Mouse (Mus musculus) megakaryocyte, adult 5-6 weeks (primary cell): ENCODE data around the gene Olfr959. TPM values are rescaled to one million over a fixed set of nuclear protein-coding genes. Genes with fewer than 3 reads are reported as not detected.
A peak's percentile ranks its signal among the peaks of the same experiment; 100 is the strongest.

ENCODE experiments used
- ATAC-seq: 2 replicates; pipeline ENCODE4 v1.8.0; 2016; ENCODE audit warnings: mild to moderate bottlenecking, inconsistent platforms; ENCODE audit not compliant: poor library complexity, severe bottlenecking
- total RNA-seq, 2 experiments: library from RNA; stranded (forward) in 1 of 2; stranded (reverse) in 1 of 2; fragments of 153-499, 151-499 nt in 1 of 2; fragments of 221-1000, 200-1000 nt in 1 of 2; gene quantifications; 2 replicates each; pipeline versions ENCODE4 v1.2.3 to v1.2.4; 2015 to 2017

The Olfr959 gene
- total RNA-seq (2015) (not detected in 2 replicates), total RNA-seq (2017) (not detected in 2 replicates)

GRCm38 (mm10) chr9:39575469-39575868 is at the start of gene Olfr959:
Gene Olfr959 (minus strand): TSS chr9:39575569.
- no peak for ATAC-seq

- no peak for ATAC-seq
These were observed 49.3 kb upstream of the Olfr959 start for GRCm38 (mm10) chr9:39624711-39625110.

DNA sequence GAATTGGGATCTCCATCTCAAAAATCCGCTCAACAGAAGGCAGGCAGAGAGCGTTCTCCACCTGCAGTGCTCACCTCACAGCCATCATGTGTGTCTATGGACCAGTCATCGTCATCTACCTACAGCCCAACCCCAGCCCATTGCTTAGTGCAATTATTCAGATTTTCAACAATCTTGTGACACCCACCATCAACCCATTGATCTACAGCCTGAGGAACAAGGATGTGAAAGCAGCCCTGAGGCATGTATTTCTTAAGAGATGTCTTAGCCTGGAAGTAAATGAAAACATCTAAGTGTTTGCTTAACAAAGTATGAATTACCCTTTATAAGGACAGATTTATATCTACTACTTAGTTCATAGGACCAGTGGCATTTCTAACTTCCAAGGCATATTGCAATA is 48.4 kb upstream of the Olfr959 start:
- ATAC-seq = peak; percentile 94

GRCm38 (mm10) chr9:39621073-39621472 is 45.7 kb upstream of the Olfr959 start, which contains the start of gene Olfr960:
Gene Olfr960 (plus strand): TSS chr9:39621373.
- no peak for ATAC-seq

DNA sequence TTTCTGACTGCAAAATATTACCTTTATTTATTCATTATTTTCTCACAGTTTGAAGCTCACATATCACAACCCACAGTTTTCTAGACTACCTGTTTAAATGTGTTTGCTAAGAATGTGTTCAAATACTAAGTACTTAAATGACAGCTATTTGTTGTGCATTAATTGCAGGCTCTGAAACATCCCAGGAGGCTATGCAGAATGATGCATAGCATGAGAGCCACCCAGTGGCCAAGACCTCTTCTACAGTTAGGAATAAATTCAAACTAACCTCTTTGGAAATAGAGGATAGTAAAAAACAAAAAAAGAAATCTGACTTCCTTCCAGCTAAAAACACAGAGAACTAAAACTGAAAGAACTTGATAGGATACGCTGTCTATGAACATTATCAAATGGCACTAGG is 36.6 kb upstream of the Olfr959 start:
- 0 out of 2 replicates have a peak, but pooled peaks have one; percentile 43 for ATAC-seq

DNA sequence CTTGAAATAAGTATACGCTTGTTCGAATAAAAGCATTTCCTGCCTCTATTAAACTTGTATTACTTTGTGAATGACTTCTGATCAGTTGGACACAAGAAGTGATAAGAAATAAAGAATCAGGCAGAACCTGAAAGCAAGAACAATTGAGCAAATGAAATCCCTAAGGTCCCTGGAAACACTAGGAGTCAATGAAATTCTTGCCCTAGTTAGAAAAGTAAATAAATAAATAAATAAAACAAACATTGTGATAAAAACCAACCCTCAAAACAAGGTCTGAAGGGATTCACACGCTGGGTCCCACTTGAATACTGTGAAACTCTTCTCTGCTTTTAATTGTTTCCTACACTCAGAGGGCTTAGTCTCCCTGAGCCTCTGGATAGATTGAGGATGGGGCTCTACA is 35.0 kb upstream of the Olfr959 start, which contains the start of gene Olfr148:
Gene Olfr148, plus strand, starts transcription at position 301 of the 400 bp plus-strand sequence.
- ATAC-seq = no peak

DNA sequence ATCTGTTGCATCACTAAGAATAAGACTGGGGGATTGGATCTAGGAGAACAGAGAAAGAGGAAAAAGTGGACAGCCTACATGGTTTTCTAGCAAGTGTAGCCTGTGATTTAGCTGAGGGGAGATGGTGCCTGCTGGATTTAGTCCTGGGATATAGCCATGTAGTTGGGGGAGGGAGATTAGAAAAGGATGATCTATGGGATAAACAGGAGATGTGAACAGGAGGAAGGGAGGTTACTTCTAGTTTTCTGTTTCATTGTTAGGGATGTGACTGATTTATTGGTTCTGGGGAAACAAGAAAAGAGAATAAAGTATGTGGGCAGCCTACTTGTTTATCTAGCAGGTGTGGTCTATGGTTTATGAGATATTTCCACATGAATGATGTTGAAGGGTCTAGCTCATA is 33.1 kb upstream of the Olfr959 start:
- ATAC-seq = no peak

GRCm38 (mm10) chr9:39603999-39604453 is 28.7 kb upstream of the Olfr959 start, which contains the start of gene AW551984:
Gene AW551984 (minus strand): TSS chr9:39604403.
- ATAC-seq = peak; percentile 59

GRCm38 (mm10) chr9:39603333-39603845 is 28.0 kb upstream of the Olfr959 start:
- ATAC-seq = peak; percentile 24; the same call in 1 of the 2 replicates

DNA sequence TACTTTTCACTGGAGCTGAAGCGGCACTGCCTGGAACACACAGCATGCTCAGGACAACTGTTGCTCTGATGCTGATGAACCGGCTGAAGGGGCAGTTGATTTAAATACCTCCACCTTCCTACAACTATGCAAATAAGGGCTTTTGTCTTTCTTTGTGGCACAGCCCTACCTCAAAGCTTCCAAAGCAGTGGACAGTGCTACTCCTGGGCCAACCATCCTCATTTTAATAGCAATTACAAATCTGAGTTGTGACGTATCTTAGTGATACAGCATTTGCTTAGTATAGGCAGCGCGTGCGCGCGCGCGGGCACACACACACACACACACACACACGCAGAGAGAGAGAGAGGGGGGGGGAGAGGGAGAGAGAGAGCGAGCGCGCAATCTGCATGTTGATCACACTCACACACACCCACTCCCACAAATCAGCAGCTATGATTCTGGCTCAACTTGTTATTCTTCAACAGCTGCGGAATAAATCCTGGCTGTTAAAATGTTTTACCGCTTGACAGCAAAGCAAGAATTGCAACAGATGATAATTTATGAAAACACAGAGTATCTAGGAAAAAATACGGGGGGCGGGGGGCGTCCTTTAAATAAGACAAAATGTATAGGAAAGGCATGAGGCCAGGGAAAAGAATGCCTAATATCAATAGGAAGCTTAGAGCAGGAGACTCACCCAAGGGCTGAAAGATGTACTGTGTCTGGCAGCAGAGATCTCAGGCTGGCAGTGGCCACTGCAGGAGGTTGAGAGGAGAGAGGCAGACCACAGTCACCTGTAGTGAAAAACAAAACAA is 27.4 kb upstream of the Olfr959 start:
- 0 out of 2 replicates have a peak, but pooled peaks have one; percentile 23 for ATAC-seq

- no peak for ATAC-seq
These were observed 1.7 kb upstream of the Olfr959 start for GRCm38 (mm10) chr9:39577050-39577449.

DNA sequence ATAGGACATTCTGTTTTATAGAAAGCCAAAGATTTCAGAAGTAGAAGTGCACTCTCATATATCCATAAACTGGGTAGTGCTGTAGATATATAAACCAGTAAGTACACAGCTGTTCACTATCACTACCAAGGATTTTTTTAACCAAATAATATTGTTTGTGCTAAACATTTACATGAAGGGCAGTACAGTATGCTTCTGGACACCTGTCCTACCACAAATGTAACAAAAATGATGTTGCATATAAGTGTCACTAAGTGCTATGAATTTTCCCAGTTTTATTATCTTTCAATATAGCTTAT is 17.1 kb downstream of the Olfr959 start:
- no peak for ATAC-seq

DNA sequence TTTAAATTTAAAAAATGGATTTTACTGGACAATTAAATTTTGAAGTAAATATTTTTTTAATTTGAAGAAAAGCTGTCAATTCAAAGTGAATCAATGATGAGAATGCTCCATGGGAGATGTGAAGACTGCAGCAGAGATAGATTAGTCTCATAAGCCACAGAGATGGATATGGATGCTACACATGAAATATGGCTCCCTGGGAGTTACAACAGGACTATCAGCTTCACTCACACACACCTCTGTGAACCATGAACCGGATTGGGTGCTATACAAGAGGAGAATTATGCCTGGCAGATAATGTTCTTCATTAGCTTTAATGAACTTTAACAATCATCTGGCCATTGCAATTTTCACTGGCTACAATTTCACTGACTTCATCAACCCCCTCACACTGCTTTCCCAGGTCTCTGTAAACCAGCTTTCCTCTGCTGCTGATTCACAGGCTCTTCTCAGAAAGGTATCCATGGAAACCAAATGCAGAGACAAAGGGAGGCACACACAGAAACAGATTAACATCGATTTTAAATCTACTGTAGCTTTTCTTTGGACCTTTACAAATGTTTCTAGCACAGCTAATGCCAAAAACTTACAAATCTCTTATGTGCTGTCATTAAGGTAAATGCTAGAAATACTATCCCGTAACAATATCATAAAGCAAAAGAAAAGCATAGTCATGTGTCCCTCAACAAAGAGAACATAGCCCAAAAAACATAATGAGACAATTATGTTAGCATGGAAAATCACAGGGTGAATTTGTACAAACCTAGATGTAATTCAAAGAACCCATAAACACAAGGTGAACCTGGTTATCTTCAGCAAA is 17.6 kb downstream of the Olfr959 start:
- no peak for ATAC-seq

DNA sequence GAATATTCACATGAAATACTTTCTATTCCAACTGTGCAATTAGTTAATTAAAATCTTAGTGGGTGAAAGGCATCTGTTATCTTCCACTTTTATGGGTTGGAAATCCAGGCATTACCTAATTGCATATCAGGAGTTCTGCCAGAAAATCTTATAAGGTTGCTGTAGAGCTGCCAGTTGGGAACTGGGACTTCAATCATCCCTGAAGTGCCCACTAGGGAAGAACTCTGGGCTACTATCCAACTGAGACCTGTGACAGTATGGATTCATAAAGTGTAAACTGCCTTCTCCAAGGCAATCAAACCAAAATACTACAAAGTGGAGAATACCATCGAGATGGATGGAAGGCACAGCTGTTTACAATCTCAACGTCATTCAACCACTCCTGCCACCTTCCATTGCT is 21.4 kb downstream of the Olfr959 start, which contains the start of gene Olfr958:
Gene Olfr958, minus strand, starts transcription at position 109 of the 400 bp plus-strand sequence.
- no peak for ATAC-seq

GRCm38 (mm10) chr9:39550806-39551205 is 24.6 kb downstream of the Olfr959 start:
- no peak for ATAC-seq

- no peak for ATAC-seq
These were observed 51.6 kb downstream of the Olfr959 start for GRCm38 (mm10) chr9:39523616-39524285.

Other genes with a start within 250 kb of the Olfr959 start
- gene Olfr948, start 249.5 kb downstream of the Olfr959 start, total RNA-seq (2015) = not detected in 2 replicates
- not detected in 2 replicates for gene Olfr948, start 249.5 kb downstream of the Olfr959 start, total RNA-seq (2017)
- gene Olfr951, start 188.2 kb downstream of the Olfr959 start, total RNA-seq (2015) = not detected in 2 replicates
- not detected in 2 replicates for gene Olfr951, start 188.2 kb downstream of the Olfr959 start, total RNA-seq (2017)
- gene Olfr952, start 148.4 kb downstream of the Olfr959 start, total RNA-seq (2015) = not detected in 2 replicates
- gene Olfr952, start 148.4 kb downstream of the Olfr959 start, total RNA-seq (2017) = not detected in 2 replicates
- not detected in 2 replicates for gene Olfr954, start 118.9 kb downstream of the Olfr959 start, total RNA-seq (2015)
- not detected in 2 replicates for gene Olfr954, start 118.9 kb downstream of the Olfr959 start, total RNA-seq (2017)
- gene Olfr955, start 103.6 kb downstream of the Olfr959 start, total RNA-seq (2015) = not detected in 2 replicates
- not detected in 2 replicates for gene Olfr955, start 103.6 kb downstream of the Olfr959 start, total RNA-seq (2017)
- not detected in 2 replicates for gene Olfr44, start 81.6 kb downstream of the Olfr959 start, total RNA-seq (2015)
- not detected in 2 replicates for gene Olfr44, start 81.6 kb downstream of the Olfr959 start, total RNA-seq (2017)
- not detected in 2 replicates for gene Olfr957, start 59.8 kb downstream of the Olfr959 start, total RNA-seq (2015)
- gene Olfr957, start 59.8 kb downstream of the Olfr959 start, total RNA-seq (2017) = not detected in 2 replicates
- gene Olfr958, start 21.5 kb downstream of the Olfr959 start, total RNA-seq (2015) = not detected in 2 replicates
- not detected in 2 replicates for gene Olfr958, start 21.5 kb downstream of the Olfr959 start, total RNA-seq (2017)
- gene AW551984, start 28.8 kb upstream of the Olfr959 start, total RNA-seq (2015) = 0.14 and 0.74 TPM in 2 replicates
- 0.11 and 0.37 TPM in 2 replicates for gene AW551984, start 28.8 kb upstream of the Olfr959 start, total RNA-seq (2017)
- gene Olfr148, start 35.1 kb upstream of the Olfr959 start, total RNA-seq (2015) = not detected in 2 replicates
- gene Olfr148, start 35.1 kb upstream of the Olfr959 start, total RNA-seq (2017) = not detected in 2 replicates
- not detected in 2 replicates for gene Olfr960, start 45.8 kb upstream of the Olfr959 start, total RNA-seq (2015)
- gene Olfr960, start 45.8 kb upstream of the Olfr959 start, total RNA-seq (2017) = not detected in 2 replicates
- gene Olfr961, start 69.5 kb upstream of the Olfr959 start, total RNA-seq (2015) = 0.13 TPM in 1 of 2 replicates, not detected in the other
- not detected in 2 replicates for gene Olfr961, start 69.5 kb upstream of the Olfr959 start, total RNA-seq (2017)
- not detected in 2 replicates for gene Olfr963, start 91.6 kb upstream of the Olfr959 start, total RNA-seq (2015)
- gene Olfr963, start 91.6 kb upstream of the Olfr959 start, total RNA-seq (2017) = not detected in 2 replicates
- gene Olfr149, start 131.5 kb upstream of the Olfr959 start, total RNA-seq (2015) = not detected in 2 replicates
- gene Olfr149, start 131.5 kb upstream of the Olfr959 start, total RNA-seq (2017) = not detected in 2 replicates
- not detected in 2 replicates for gene Olfr965, start 135.8 kb upstream of the Olfr959 start, total RNA-seq (2015)
- gene Olfr965, start 135.8 kb upstream of the Olfr959 start, total RNA-seq (2017) = 1.5 TPM in 1 of 2 replicates, not detected in the other
- gene Olfr150, start 155.4 kb upstream of the Olfr959 start, total RNA-seq (2015) = not detected in 2 replicates
- not detected in 2 replicates for gene Olfr150, start 155.4 kb upstream of the Olfr959 start, total RNA-seq (2017)
- not detected in 2 replicates for gene Olfr967, start 170.7 kb upstream of the Olfr959 start, total RNA-seq (2015)
- not detected in 2 replicates for gene Olfr967, start 170.7 kb upstream of the Olfr959 start, total RNA-seq (2017)
- not detected in 2 replicates for gene Olfr968, start 207.7 kb upstream of the Olfr959 start, total RNA-seq (2015)
- gene Olfr968, start 207.7 kb upstream of the Olfr959 start, total RNA-seq (2017) = not detected in 2 replicates
- not detected in 2 replicates for gene Olfr969, start 215.4 kb upstream of the Olfr959 start, total RNA-seq (2015)
- gene Olfr969, start 215.4 kb upstream of the Olfr959 start, total RNA-seq (2017) = not detected in 2 replicates
- gene Olfr970, start 233.3 kb upstream of the Olfr959 start, total RNA-seq (2015) = not detected in 2 replicates
- not detected in 2 replicates for gene Olfr970, start 233.3 kb upstream of the Olfr959 start, total RNA-seq (2017)